Mouse (Mus musculus): ENCODE data around the gene Foxn2. TPM values are rescaled to one million over a fixed set of nuclear protein-coding genes. Genes with fewer than 3 reads are reported as not detected.
A peak's percentile ranks its signal among the peaks of the same experiment; 100 is the strongest.

The Foxn2 gene
- total and polyA plus RNA-seq, 2 experiments from 2014 or later, result 5.4 to 9.0 TPM

DNA sequence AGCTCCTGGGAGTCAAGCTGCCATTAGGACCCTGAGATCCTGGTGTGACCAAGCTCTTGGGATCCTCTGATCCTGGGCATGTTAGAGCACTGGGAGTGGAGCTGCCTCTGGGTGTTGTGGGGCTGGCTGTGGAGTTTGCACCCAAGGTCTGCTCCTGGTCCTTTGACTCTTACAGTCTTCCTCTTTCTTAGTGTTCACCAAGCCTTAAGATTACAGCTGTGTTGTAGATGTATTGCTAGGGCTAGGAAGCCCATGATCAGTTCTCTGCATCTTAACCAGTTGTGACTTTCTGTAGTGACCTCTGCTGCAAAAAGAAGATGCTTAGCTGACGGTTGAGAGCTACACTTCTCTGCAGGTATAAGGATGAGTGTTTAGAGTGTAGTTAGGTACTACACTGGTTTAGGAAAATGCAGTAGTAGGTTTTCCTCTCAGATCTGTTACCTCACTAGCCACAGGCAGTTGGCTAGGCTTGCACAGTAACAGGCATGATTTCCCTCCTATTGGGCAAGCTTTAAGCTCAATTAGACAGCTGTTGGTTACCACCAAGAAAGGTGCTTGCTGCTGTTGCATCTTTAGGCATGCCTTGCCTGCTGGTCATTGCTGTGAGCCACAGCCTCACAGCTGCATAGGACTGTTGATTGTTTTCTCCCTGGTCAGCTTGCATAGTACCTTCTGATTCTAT is 27.2 kb upstream of the Foxn2 start:
- TF ChIP-seq CTCF (IDR thresholded peaks at IDR 0.05; ENCODE audit: low read depth) (no peak), EP300 (IDR thresholded peaks at IDR 0.05; ENCODE audit: low read depth) (no peak)
- Histone ChIP-seq H3K36me3 (replicated peaks; ENCODE audit: control insufficient read depth, insufficient read depth, low read length) (no peaks in the 10 kb centered on the region), H3K4me3 (ENCODE audit: low read depth, low read length) (no peak overlapping the region), H3K4me1 (ENCODE audit: control insufficient read depth, insufficient read depth) (peaks cover 8% of the 10 kb centered on the region; the same call in 1 of the 2 replicates), H3K9ac (replicated peaks; ENCODE audit: low read depth, low read length) (no peak overlapping the region), H3K4me2 (ENCODE audit: low read depth, low read length) (no peak overlapping the region), H3K27me3 (ENCODE audit: control insufficient read depth, insufficient read depth, low read length) (no peaks in the 10 kb centered on the region), H3K27ac (ENCODE audit: low read depth) (no peak overlapping the region), H3K9me3 (replicated peaks; ENCODE audit: control insufficient read depth, low read length) (no peaks in the 10 kb centered on the region)
- no peak for ATAC-seq (ENCODE audit: insufficient read depth, low read depth)
- WGBS, result 74% methylated on average over 1 of the region's 1 CpGs
- DNase-seq (ENCODE audit: low spot score), result no peak

DNA sequence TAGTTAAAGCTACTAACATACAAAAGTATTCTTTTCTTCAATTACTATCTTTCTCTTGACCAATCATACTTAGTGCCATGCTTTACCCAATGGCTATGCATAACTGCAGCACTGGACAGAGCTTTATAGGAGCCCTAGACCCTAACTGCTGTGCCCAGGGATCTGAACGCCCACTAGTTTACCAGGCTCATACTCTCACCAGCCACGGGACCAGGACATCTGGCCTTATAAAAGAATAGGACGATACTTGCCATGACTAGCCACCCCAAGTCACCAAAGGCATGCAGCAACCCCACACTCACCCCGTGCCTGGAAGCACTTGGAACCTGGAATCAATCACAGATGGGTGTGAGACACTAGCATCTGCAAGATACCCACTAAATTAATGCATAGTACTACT is 20.1 kb upstream of the Foxn2 start:
- no peak overlapping the region for H3K9ac ChIP-seq (replicated peaks; ENCODE audit: low read depth, low read length)
- H3K36me3 ChIP-seq (replicated peaks; ENCODE audit: control insufficient read depth, insufficient read depth, low read length), result no peaks in the 10 kb centered on the region
- H3K9me3 ChIP-seq (replicated peaks; ENCODE audit: control insufficient read depth, low read length), result no peaks in the 10 kb centered on the region
- no peaks in the 10 kb centered on the region for H3K27me3 ChIP-seq (ENCODE audit: control insufficient read depth, insufficient read depth, low read length)
- WGBS, result 76% methylated on average over 4 of the region's 4 CpGs
- peaks cover 4% of the 10 kb centered on the region; the same call in 1 of the 2 replicates for H3K4me1 ChIP-seq (ENCODE audit: control insufficient read depth, insufficient read depth)
- TF ChIP-seq EP300 (IDR thresholded peaks at IDR 0.05; ENCODE audit: low read depth) (no peak), CTCF (IDR thresholded peaks at IDR 0.05; ENCODE audit: low read depth) (no peak)
- H3K4me2 ChIP-seq (ENCODE audit: low read depth, low read length), result no peak overlapping the region
- DNase-seq (ENCODE audit: low spot score) (no peak), ATAC-seq (ENCODE audit: insufficient read depth, low read depth) (no peak)
- H3K4me3 ChIP-seq (ENCODE audit: low read depth, low read length), result no peak overlapping the region
- no peak overlapping the region for H3K27ac ChIP-seq (ENCODE audit: low read depth)

DNA sequence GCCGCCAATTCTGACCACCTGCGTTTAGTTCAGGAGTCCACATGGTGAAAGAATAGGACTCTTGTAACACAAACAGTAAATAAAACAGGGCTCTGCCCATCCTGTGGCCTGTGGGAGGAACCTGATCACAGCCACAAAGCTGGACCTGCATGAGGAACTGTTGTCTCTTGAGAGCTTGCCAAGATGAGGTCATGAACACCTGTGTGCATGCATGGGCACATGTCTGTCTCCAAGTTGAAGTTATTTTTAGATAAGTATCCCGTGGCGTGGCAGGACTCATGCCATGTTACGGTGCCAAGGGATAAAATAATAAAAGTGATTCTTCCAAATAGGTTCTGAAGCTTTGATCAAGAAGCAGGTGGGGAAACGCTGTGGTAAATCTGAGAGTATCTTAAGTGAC is 19.3 kb upstream of the Foxn2 start:
- TF ChIP-seq CTCF (IDR thresholded peaks at IDR 0.05; ENCODE audit: low read depth) (no peak), EP300 (IDR thresholded peaks at IDR 0.05; ENCODE audit: low read depth) (no peak)
- 54% methylated on average over 6 of the region's 6 CpGs for WGBS
- H3K9ac ChIP-seq (replicated peaks; ENCODE audit: low read depth, low read length), result no peak overlapping the region
- peaks cover 4% of the 10 kb centered on the region; the same call in 1 of the 2 replicates for H3K4me1 ChIP-seq (ENCODE audit: control insufficient read depth, insufficient read depth)
- DNase-seq (ENCODE audit: low spot score), result no peak
- no peak overlapping the region for H3K27ac ChIP-seq (ENCODE audit: low read depth)
- no peaks in the 10 kb centered on the region for H3K9me3 ChIP-seq (replicated peaks; ENCODE audit: control insufficient read depth, low read length)
- H3K36me3 ChIP-seq (replicated peaks; ENCODE audit: control insufficient read depth, insufficient read depth, low read length), result no peaks in the 10 kb centered on the region
- no peak overlapping the region for H3K4me3 ChIP-seq (ENCODE audit: low read depth, low read length)
- H3K4me2 ChIP-seq (ENCODE audit: low read depth, low read length), result no peak overlapping the region
- no peaks in the 10 kb centered on the region for H3K27me3 ChIP-seq (ENCODE audit: control insufficient read depth, insufficient read depth, low read length)
- peak; percentile 41; the same call in 1 of the 2 replicates for ATAC-seq (ENCODE audit: insufficient read depth, low read depth)

DNA sequence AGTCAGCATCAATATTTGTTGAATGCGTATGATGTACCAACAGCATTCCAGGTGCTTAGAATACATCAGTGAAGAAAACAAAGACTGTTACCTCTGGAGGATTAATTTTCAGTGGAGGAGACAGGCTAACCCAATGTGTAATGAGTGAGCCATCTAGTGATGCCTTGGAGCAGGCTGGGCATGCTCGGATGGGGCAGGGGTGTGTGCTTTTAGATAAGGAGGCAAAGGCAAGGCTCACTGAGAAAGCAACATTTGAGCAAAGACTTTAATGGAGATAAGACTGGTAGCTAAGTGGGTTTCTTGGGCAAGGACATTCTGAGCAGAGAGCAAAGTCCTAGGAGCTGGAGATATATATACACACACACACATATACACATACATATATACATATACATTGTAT is 9.8 kb upstream of the Foxn2 start:
- no peak overlapping the region for H3K9ac ChIP-seq (replicated peaks; ENCODE audit: low read depth, low read length)
- no peak for TF ChIP-seq EP300 (IDR thresholded peaks at IDR 0.05; ENCODE audit: low read depth)
- no peak for TF ChIP-seq CTCF (IDR thresholded peaks at IDR 0.05; ENCODE audit: low read depth)
- no peaks in the 10 kb centered on the region for H3K4me1 ChIP-seq (ENCODE audit: control insufficient read depth, insufficient read depth)
- H3K9me3 ChIP-seq (replicated peaks; ENCODE audit: control insufficient read depth, low read length), result no peaks in the 10 kb centered on the region
- no peak overlapping the region for H3K4me2 ChIP-seq (ENCODE audit: low read depth, low read length)
- WGBS, result 70% methylated on average over 2 of the region's 2 CpGs
- H3K36me3 ChIP-seq (replicated peaks; ENCODE audit: control insufficient read depth, insufficient read depth, low read length), result no peaks in the 10 kb centered on the region
- ATAC-seq (ENCODE audit: insufficient read depth, low read depth), result no peak
- no peak for DNase-seq (ENCODE audit: low spot score)
- H3K4me3 ChIP-seq (ENCODE audit: low read depth, low read length), result no peak overlapping the region
- H3K27me3 ChIP-seq (ENCODE audit: control insufficient read depth, insufficient read depth, low read length), result no peaks in the 10 kb centered on the region
- no peak overlapping the region for H3K27ac ChIP-seq (ENCODE audit: low read depth)

DNA sequence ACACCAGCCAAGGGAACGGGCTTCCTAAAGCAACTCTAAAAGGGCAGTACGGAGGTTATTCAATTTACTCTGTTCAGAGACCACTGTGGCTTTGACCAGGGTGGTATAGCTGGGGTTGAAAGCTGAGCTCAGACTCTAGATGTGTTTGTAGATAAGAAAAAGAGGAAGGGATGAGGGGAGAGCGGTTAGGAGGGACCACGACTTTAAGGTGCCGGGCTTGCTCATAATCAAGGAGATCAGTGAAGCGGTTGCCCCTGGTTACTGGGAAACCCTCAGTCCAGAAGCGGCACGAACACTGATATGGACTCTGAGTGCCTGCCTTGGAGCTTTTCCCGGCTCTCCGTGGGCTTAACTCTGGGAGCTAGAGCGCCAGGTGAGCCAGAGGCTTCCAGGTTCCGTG is 9.0 kb upstream of the Foxn2 start:
- no peaks in the 10 kb centered on the region for H3K4me1 ChIP-seq (ENCODE audit: control insufficient read depth, insufficient read depth)
- no peak for TF ChIP-seq CTCF (IDR thresholded peaks at IDR 0.05; ENCODE audit: low read depth)
- no peaks in the 10 kb centered on the region for H3K36me3 ChIP-seq (replicated peaks; ENCODE audit: control insufficient read depth, insufficient read depth, low read length)
- H3K27ac ChIP-seq (ENCODE audit: low read depth), result no peak overlapping the region
- H3K9ac ChIP-seq (replicated peaks; ENCODE audit: low read depth, low read length), result no peak overlapping the region
- H3K27me3 ChIP-seq (ENCODE audit: control insufficient read depth, insufficient read depth, low read length), result no peaks in the 10 kb centered on the region
- H3K4me3 ChIP-seq (ENCODE audit: low read depth, low read length), result no peak overlapping the region
- H3K4me2 ChIP-seq (ENCODE audit: low read depth, low read length), result no peak overlapping the region
- no peak for DNase-seq (ENCODE audit: low spot score)
- ATAC-seq (ENCODE audit: insufficient read depth, low read depth), result no peak
- H3K9me3 ChIP-seq (replicated peaks; ENCODE audit: control insufficient read depth, low read length), result no peaks in the 10 kb centered on the region
- WGBS, result 78% methylated on average over 12 of the region's 12 CpGs

DNA sequence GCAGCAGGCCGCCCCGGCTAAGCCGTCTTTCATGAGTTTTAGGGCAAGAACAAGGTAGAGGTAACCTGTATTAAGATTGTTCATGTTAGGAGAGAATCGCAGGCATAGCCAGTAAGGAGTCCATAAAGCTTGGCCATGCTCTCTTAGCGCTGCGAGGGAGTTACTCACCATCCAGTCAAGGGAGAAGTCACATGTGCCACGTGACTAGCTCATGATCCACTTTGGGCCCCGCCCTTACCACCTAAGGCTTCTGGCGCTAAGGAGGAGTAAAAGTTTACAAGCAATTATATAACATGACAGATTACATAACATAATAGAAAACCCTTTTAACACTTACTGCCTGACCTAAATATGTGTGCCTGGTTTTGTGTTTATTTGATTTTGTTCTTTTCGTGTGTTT is 8.5 kb upstream of the Foxn2 start:
- no peaks in the 10 kb centered on the region for H3K36me3 ChIP-seq (replicated peaks; ENCODE audit: control insufficient read depth, insufficient read depth, low read length)
- TF ChIP-seq EP300 (IDR thresholded peaks at IDR 0.05; ENCODE audit: low read depth), result no peak
- no peak for ATAC-seq (ENCODE audit: insufficient read depth, low read depth)

More for the DNA sequence above, 8.5 kb upstream of the Foxn2 start:
- Histone ChIP-seq H3K4me3 (ENCODE audit: low read depth, low read length) (no peak overlapping the region), H3K27me3 (ENCODE audit: control insufficient read depth, insufficient read depth, low read length) (no peaks in the 10 kb centered on the region), H3K9ac (replicated peaks; ENCODE audit: low read depth, low read length) (no peak overlapping the region), H3K27ac (ENCODE audit: low read depth) (no peak overlapping the region), H3K4me2 (ENCODE audit: low read depth, low read length) (no peak overlapping the region), H3K4me1 (ENCODE audit: control insufficient read depth, insufficient read depth) (no peaks in the 10 kb centered on the region), H3K9me3 (replicated peaks; ENCODE audit: control insufficient read depth, low read length) (no peaks in the 10 kb centered on the region)
- no peak for DNase-seq (ENCODE audit: low spot score)
- 83% methylated on average over 10 of the region's 10 CpGs for WGBS

All from heart, postnatal 0 days (tissue).